ENCODE assay signal across 15 mouse cellular contexts in the genomic region with DNA sequence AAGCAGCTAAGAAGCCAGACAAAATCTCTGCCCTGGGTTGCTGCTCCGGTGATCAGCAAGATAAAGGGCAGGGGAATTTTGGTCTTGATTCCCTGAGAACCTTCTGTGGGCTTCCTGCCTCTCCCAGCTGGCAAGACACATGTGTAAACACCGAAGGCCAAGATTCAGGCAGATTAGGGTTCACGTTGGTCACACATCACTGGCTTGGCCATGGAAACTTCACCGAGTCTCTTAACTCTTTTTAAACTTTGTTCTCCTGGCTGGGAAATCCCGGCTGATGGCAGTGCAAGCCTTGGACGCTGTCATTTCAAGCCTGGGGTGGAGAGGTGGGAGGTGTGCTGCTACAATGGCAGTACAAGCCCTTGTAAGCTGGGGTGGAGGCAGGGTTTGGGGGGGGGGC. TPM values are rescaled to one million over a fixed set of nuclear protein-coding genes. Genes with fewer than 3 reads are reported as not detected.
"Had no signal": no experiment of that assay in that cellular context is flagged by ENCODE, and none has a peak within 500 bp of the region (broad histone marks: within the 10 kb centered on the region; RNA-seq: fewer than 3 reads in every experiment).

No protein-coding gene starts in this region.

- H3K9me3 ChIP-seq: intestine, embryonic 15.5 days; limb, embryonic 10.5 days; midbrain, embryonic 15.5 days had no signal

- H3K27ac ChIP-seq: intestine, embryonic 15.5 days; limb, embryonic 10.5 days; liver, embryonic 12.5 days; lung, embryonic 15.5 days; macrophage; midbrain, embryonic 15.5 days; neural tube, embryonic 12.5 days had no signal

- H3K4me2 ChIP-seq: intestine, embryonic 15.5 days; liver, embryonic 12.5 days; lung, embryonic 15.5 days; midbrain, embryonic 11.5 days; midbrain, embryonic 15.5 days; neural tube, embryonic 12.5 days had no signal

- H3K27me3 ChIP-seq: intestine, embryonic 15.5 days; liver, embryonic 12.5 days; lung, embryonic 15.5 days; midbrain, embryonic 15.5 days; neural tube, embryonic 12.5 days had no signal

- H3K9ac ChIP-seq: intestine, embryonic 15.5 days; liver, embryonic 12.5 days; lung, embryonic 15.5 days; midbrain, embryonic 15.5 days; neural tube, embryonic 12.5 days had no signal

- ATAC-seq: intestine, embryonic 15.5 days; liver, embryonic 12.5 days; midbrain, embryonic 15.5 days had no signal

- DNase-seq: lung, postnatal 14 days; retina, postnatal 1 day; right cerebral cortex, postnatal 14 days; thymus, postnatal 4 days had no signal

- H3K36me3 ChIP-seq: intestine, embryonic 15.5 days; liver, embryonic 12.5 days; lung, embryonic 15.5 days; midbrain, embryonic 15.5 days; neural tube, embryonic 12.5 days had no signal

- H3K4me3 ChIP-seq: intestine, embryonic 15.5 days; limb, embryonic 10.5 days; liver, embryonic 12.5 days; lung, embryonic 15.5 days; megakaryocyte, embryonic 14.5 days; midbrain, embryonic 15.5 days; neural tube, embryonic 12.5 days had no signal

- H3K4me1 ChIP-seq: liver, embryonic 12.5 days; midbrain, embryonic 15.5 days had no signal

RNA-seq across cellular contexts. Expression of gene Spo11, which starts 16.3 kb away (rescaled TPM):
- polyA plus RNA-seq: liver, embryonic 16.5 days; macrophage had no signal

RNA-seq across cellular contexts. Expression of gene Bmp7, which starts 21.1 kb away (rescaled TPM):
- total RNA-seq: neutrophil, adult 5-6 weeks had no signal
